Mouse (Mus musculus): ENCODE measurements around the gene Trim59. TPM values are rescaled to one million over a fixed set of nuclear protein-coding genes. Genes with fewer than 3 reads are reported as not detected.
"Not testable (repeated sequence)": the region's sequence is repeated elsewhere in the genome, so short reads cannot be mapped to it uniquely, and the experiment has no call there.

Trim59 gene
- polyA plus RNA-seq, 1 experiment from 2014 or later: 62.9 TPM

GRCm38 (mm10) chr3:69044167-69044591 lies 376 bp downstream of the Trim59 start:
- Histone ChIP-seq H3K4me2 (peak overlapping the region; percentile 73), H3K9me3 (replicated peaks) (no peaks in the 10 kb centered on the region), H3K9ac (peak overlapping the region; percentile 89), H3K4me3 (peak overlapping the region; percentile 93), H3K4me1 (replicated peaks) (peaks cover 25% of the 10 kb centered on the region), H3K27ac (peak overlapping the region; percentile 96), H3K27me3 (no peaks in the 10 kb centered on the region), H3K36me3 (peaks cover 10% of the 10 kb centered on the region)
- ATAC-seq (replicated peaks; ENCODE audit: insufficient number of reproducible peaks, insufficient read depth, low FRiP score, low read depth): peak; percentile 41
- under 1% methylated on average over 41 of the region's 42 CpGs for WGBS

GRCm38 (mm10) chr3:69041298-69041697 lies 3.3 kb downstream of the Trim59 start:
- 62% methylated on average over 5 of the region's 5 CpGs for whole genome bisulfite sequencing

GRCm38 (mm10) chr3:69040105-69040504 lies 4.5 kb downstream of the Trim59 start:
- 80% methylated on average over 2 of the region's 2 CpGs for WGBS
- no peak for ATAC-seq (replicated peaks; ENCODE audit: insufficient number of reproducible peaks, insufficient read depth, low FRiP score, low read depth)
- peaks cover 13% of the 10 kb centered on the region for H3K4me1 ChIP-seq (replicated peaks)
- H3K27me3 ChIP-seq: no peaks in the 10 kb centered on the region
- peaks cover 24% of the 10 kb centered on the region for H3K36me3 ChIP-seq
- H3K9me3 ChIP-seq (replicated peaks): no peaks in the 10 kb centered on the region
- H3K27ac ChIP-seq: no peak overlapping the region
- H3K9ac ChIP-seq: no peak overlapping the region
- no peak overlapping the region for H3K4me3 ChIP-seq
- 0 out of 2 replicates have a peak overlapping the region, but pooled peaks have one; percentile 47 for H3K4me2 ChIP-seq

More at GRCm38 (mm10) chr3:69041298-69041697, 3.3 kb downstream of the Trim59 start:
- Histone ChIP-seq H3K4me2 (peak overlapping the region; percentile 47), H3K9ac (no peak overlapping the region), H3K27ac (no peak overlapping the region), H3K4me1 (replicated peaks) (peaks cover 21% of the 10 kb centered on the region), H3K4me3 (peak overlapping the region; percentile 20), H3K27me3 (no peaks in the 10 kb centered on the region), H3K9me3 (replicated peaks) (no peaks in the 10 kb centered on the region), H3K36me3 (peaks cover 16% of the 10 kb centered on the region)
- ATAC-seq (replicated peaks; ENCODE audit: insufficient number of reproducible peaks, insufficient read depth, low FRiP score, low read depth): no peak

- no peak overlapping the region for H3K9ac ChIP-seq
- H3K4me2 ChIP-seq: no peak overlapping the region
- no peaks in the 10 kb centered on the region for H3K27me3 ChIP-seq
- WGBS: 65% methylated on average over 1 of the region's 1 CpGs
- H3K27ac ChIP-seq: no peak overlapping the region
- no peaks in the 10 kb centered on the region for H3K4me1 ChIP-seq (replicated peaks)
- ATAC-seq (replicated peaks; ENCODE audit: insufficient number of reproducible peaks, insufficient read depth, low FRiP score, low read depth): no peak
- H3K9me3 ChIP-seq (replicated peaks): no peaks in the 10 kb centered on the region
- H3K4me3 ChIP-seq: no peak overlapping the region
- peaks cover 77% of the 10 kb centered on the region for H3K36me3 ChIP-seq
These were observed 18.3 kb downstream of the Trim59 start for GRCm38 (mm10) chr3:69026133-69026783.

- Histone ChIP-seq H3K9me3 (replicated peaks) (no peaks in the 10 kb centered on the region), H3K27me3 (no peaks in the 10 kb centered on the region), H3K4me3 (no peak overlapping the region), H3K9ac (no peak overlapping the region), H3K4me1 (replicated peaks) (no peaks in the 10 kb centered on the region), H3K27ac (no peak overlapping the region), H3K4me2 (no peak overlapping the region), H3K36me3 (peaks cover 70% of the 10 kb centered on the region)
- ATAC-seq (replicated peaks; ENCODE audit: insufficient number of reproducible peaks, insufficient read depth, low FRiP score, low read depth): no peak
These were observed 23.8 kb downstream of the Trim59 start for GRCm38 (mm10) chr3:69020764-69021163.

GRCm38 (mm10) chr3:69020285-69020684 lies 24.3 kb downstream of the Trim59 start:
- Histone ChIP-seq H3K36me3 (peaks cover 66% of the 10 kb centered on the region), H3K4me2 (no peak overlapping the region), H3K4me1 (replicated peaks) (no peaks in the 10 kb centered on the region), H3K27ac (no peak overlapping the region), H3K9me3 (replicated peaks) (no peaks in the 10 kb centered on the region), H3K27me3 (no peaks in the 10 kb centered on the region), H3K4me3 (no peak overlapping the region), H3K9ac (no peak overlapping the region)
- no peak for ATAC-seq (replicated peaks; ENCODE audit: insufficient number of reproducible peaks, insufficient read depth, low FRiP score, low read depth)
- WGBS: 93% methylated on average over 2 of the region's 2 CpGs

GRCm38 (mm10) chr3:69018635-69019034 lies 25.9 kb downstream of the Trim59 start:
- not testable (repeated sequence) for H3K4me1 ChIP-seq (replicated peaks); H3K4me2 ChIP-seq; H3K9ac ChIP-seq; H3K9me3 ChIP-seq (replicated peaks); ATAC-seq (replicated peaks; ENCODE audit: insufficient number of reproducible peaks, insufficient read depth, low FRiP score, low read depth); H3K27me3 ChIP-seq; H3K27ac ChIP-seq; H3K4me3 ChIP-seq
- WGBS: 94% methylated on average over 2 of the region's 2 CpGs
- H3K36me3 ChIP-seq: peaks cover 57% of the 10 kb centered on the region

GRCm38 (mm10) chr3:69017181-69017580 lies 27.4 kb downstream of the Trim59 start:
- no peak for ATAC-seq (replicated peaks; ENCODE audit: insufficient number of reproducible peaks, insufficient read depth, low FRiP score, low read depth)
- H3K27me3 ChIP-seq: no peaks in the 10 kb centered on the region
- no peaks in the 10 kb centered on the region for H3K4me1 ChIP-seq (replicated peaks)
- H3K9me3 ChIP-seq (replicated peaks): no peaks in the 10 kb centered on the region
- H3K4me2 ChIP-seq: no peak overlapping the region
- H3K4me3 ChIP-seq: no peak overlapping the region
- peaks cover 49% of the 10 kb centered on the region for H3K36me3 ChIP-seq
- no peak overlapping the region for H3K9ac ChIP-seq
- WGBS: 86% methylated on average over 3 of the region's 3 CpGs
- H3K27ac ChIP-seq: no peak overlapping the region

GRCm38 (mm10) chr3:69008873-69009272 lies 35.7 kb downstream of the Trim59 start:
- 41% methylated on average over 2 of the region's 2 CpGs for WGBS
- Histone ChIP-seq H3K9ac (no peak overlapping the region), H3K27me3 (no peaks in the 10 kb centered on the region), H3K36me3 (peaks cover 6% of the 10 kb centered on the region), H3K4me2 (peak overlapping the region; percentile 34; the same call in 1 of the 2 replicates), H3K4me3 (0 out of 2 replicates have a peak overlapping the region, but pooled peaks have one; percentile 15), H3K9me3 (replicated peaks) (no peaks in the 10 kb centered on the region), H3K27ac (no peak overlapping the region), H3K4me1 (replicated peaks) (peaks cover 11% of the 10 kb centered on the region)
- no peak for ATAC-seq (replicated peaks; ENCODE audit: insufficient number of reproducible peaks, insufficient read depth, low FRiP score, low read depth)

- peaks cover 15% of the 10 kb centered on the region for H3K4me1 ChIP-seq (replicated peaks)
- peak overlapping the region; percentile 91 for H3K9ac ChIP-seq
- H3K4me2 ChIP-seq: peak overlapping the region; percentile 82
- 2% methylated on average over 21 of the region's 21 CpGs for WGBS
- H3K9me3 ChIP-seq (replicated peaks): no peaks in the 10 kb centered on the region
- no peak for ATAC-seq (replicated peaks; ENCODE audit: insufficient number of reproducible peaks, insufficient read depth, low FRiP score, low read depth)
- H3K27me3 ChIP-seq: no peaks in the 10 kb centered on the region
- no peaks in the 10 kb centered on the region for H3K36me3 ChIP-seq
- peak overlapping the region; percentile 93 for H3K4me3 ChIP-seq
- H3K27ac ChIP-seq: peak overlapping the region; percentile 96
These were observed 38.3 kb downstream of the Trim59 start for GRCm38 (mm10) chr3:69006246-69006760.

- peak overlapping the region; percentile 91 for H3K9ac ChIP-seq
- H3K36me3 ChIP-seq: no peaks in the 10 kb centered on the region
- no peaks in the 10 kb centered on the region for H3K9me3 ChIP-seq (replicated peaks)
- ATAC-seq (replicated peaks; ENCODE audit: insufficient number of reproducible peaks, insufficient read depth, low FRiP score, low read depth): peak; percentile 68
- peaks cover 15% of the 10 kb centered on the region for H3K4me1 ChIP-seq (replicated peaks)
- H3K4me3 ChIP-seq: peak overlapping the region; percentile 93
- no peaks in the 10 kb centered on the region for H3K27me3 ChIP-seq
- H3K4me2 ChIP-seq: peak overlapping the region; percentile 82
- under 1% methylated on average over 72 of the region's 72 CpGs for WGBS
- peak overlapping the region; percentile 96 for H3K27ac ChIP-seq
These were observed 39.0 kb downstream of the Trim59 start for GRCm38 (mm10) chr3:69005338-69006245.
